Mouse (Mus musculus) megakaryocyte, embryonic 14.5 days (primary cell): ENCODE measurements around the gene Tmem150b.

Experiments used
- FLI1 ChIP-seq: IDR thresholded peaks from 2 replicates; pipeline ENCODE4 v1.6.1; 2012; ENCODE audit warnings: low read length, inconsistent platforms, mixed read lengths
- GATA1 ChIP-seq: IDR thresholded peaks from 3 replicates; pipeline ENCODE4 v1.6.1; 2012; ENCODE audit warnings: mixed read lengths, low read length, inconsistent platforms, borderline replicate concordance

DNA sequence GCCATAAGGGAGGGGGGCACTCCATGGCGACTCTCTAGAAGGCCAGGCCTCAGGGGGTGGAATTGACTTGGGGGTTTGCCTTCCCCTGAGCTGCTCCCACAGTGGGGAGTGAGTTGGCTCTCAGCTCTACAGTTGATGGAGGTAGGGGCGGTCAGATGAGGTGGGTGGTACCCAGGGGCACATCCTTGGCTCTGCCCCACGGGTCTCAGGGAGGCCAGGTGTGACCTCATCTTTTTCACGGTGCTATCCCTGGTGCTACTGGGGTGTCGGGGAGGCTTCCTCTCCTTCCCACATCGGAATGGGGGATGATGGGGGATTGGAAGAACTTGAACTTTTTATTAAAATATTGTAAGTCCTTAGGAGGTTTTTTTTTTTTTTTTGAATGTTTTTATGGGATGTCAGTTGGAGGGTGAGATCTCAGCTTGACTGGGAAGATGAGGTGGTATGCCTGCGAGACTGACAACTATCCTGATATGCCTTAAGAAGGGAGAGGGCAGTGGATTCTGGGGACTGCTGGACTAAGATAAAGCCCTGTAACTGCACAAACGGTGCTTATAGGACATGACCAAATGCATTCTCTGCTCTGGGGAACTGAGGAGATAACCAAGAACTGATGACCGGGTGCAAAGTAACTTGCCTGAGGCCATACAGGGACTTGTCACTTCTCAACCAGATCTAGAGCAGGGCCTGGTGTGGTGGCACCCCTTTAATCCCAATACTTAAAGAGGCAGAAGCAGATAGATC lies 22.3 kb upstream of the Tmem150b start:
- TF ChIP-seq GATA1 = no peak
- TF ChIP-seq FLI1 = no peak
